In genomic region chr10:14044783-14045392, GRCm38 (mm10) we compare ENCODE assay signal across 13 mouse cellular contexts.
DNase-seq lines count a peak whose midpoint lies in the region; ATAC-seq and TF ChIP-seq lines count a peak whose summit lies in the region.
"Had no signal": no experiment of that assay in that cellular context is flagged by ENCODE, and none has a peak within 500 bp of the region (broad histone marks: within the 10 kb centered on the region; RNA-seq: fewer than 3 reads in every experiment).

No protein-coding gene starts in this region.

- no peaks in the 10 kb centered on the region for H3K27me3 ChIP-seq in midbrain, embryonic 11.5 days (ENCODE audit: control insufficient read depth, insufficient read depth, low read length)
- no peaks in the 10 kb centered on the region for H3K27me3 ChIP-seq in midbrain, embryonic 10.5 days (ENCODE audit: low read depth, poor library complexity, severe bottlenecking)
- H3K27me3 ChIP-seq: limb, embryonic 15.5 days; lung, embryonic 15.5 days had no signal

- H3K27ac ChIP-seq in midbrain, embryonic 11.5 days (ENCODE audit: low read depth, low read length): no peak overlapping the region
- no peak overlapping the region for H3K27ac ChIP-seq in midbrain, embryonic 10.5 days (replicated peaks)
- peak overlapping the region; percentile 81 for H3K27ac ChIP-seq in bone marrow, adult 2 months (ENCODE audit: control insufficient read depth, insufficient read depth, low read depth, low read length, poor library complexity)
- H3K27ac ChIP-seq: kidney, postnatal 0 days; limb, embryonic 15.5 days; lung, embryonic 15.5 days; midbrain, embryonic 12.5 days had no signal

- no peak overlapping the region for H3K9ac ChIP-seq in midbrain, embryonic 11.5 days (ENCODE audit: low read length)
- H3K9ac ChIP-seq: limb, embryonic 15.5 days; lung, embryonic 15.5 days; midbrain, embryonic 12.5 days had no signal

- no peaks in the 10 kb centered on the region for H3K36me3 ChIP-seq in midbrain, embryonic 11.5 days (ENCODE audit: control insufficient read depth, insufficient read depth, low read length)
- H3K36me3 ChIP-seq in midbrain, embryonic 10.5 days: no peaks in the 10 kb centered on the region
- H3K36me3 ChIP-seq: limb, embryonic 15.5 days; lung, embryonic 15.5 days; midbrain, embryonic 12.5 days had no signal

- no peak for TF ChIP-seq CTCF in bone marrow, adult 2 months (IDR thresholded peaks at IDR 0.05; ENCODE audit: control insufficient read depth, insufficient read depth, low read length)

- no peak for TF ChIP-seq POLR2A in bone marrow, adult 2 months (IDR thresholded peaks at IDR 0.05; ENCODE audit: borderline replicate concordance, control insufficient read depth, low read depth, low read length)

- no peak for ATAC-seq in midbrain, embryonic 11.5 days (ENCODE audit: low FRiP score)
- ATAC-seq in cerebellum, adult (ENCODE audit: insufficient number of reproducible peaks, low FRiP score, low TSS enrichment): no peak

- H3K4me3 ChIP-seq in midbrain, embryonic 11.5 days (ENCODE audit: low read depth, low read length): no peak overlapping the region
- H3K4me3 ChIP-seq in midbrain, embryonic 10.5 days: no peak overlapping the region
- H3K4me3 ChIP-seq in bone marrow, adult 2 months (replicated peaks; ENCODE audit: control insufficient read depth, low read depth, low read length): no peak overlapping the region
- H3K4me3 ChIP-seq: limb, embryonic 15.5 days; lung, embryonic 15.5 days; midbrain, embryonic 12.5 days had no signal

- H3K9me3 ChIP-seq in midbrain, embryonic 11.5 days (ENCODE audit: control insufficient read depth, low read length): no peaks in the 10 kb centered on the region
- H3K9me3 ChIP-seq in midbrain, embryonic 10.5 days (replicated peaks): no peaks in the 10 kb centered on the region
- H3K9me3 ChIP-seq: limb, embryonic 15.5 days; lung, embryonic 15.5 days; midbrain, embryonic 12.5 days had no signal

- no peak overlapping the region for H3K4me2 ChIP-seq in midbrain, embryonic 11.5 days
- H3K4me2 ChIP-seq: limb, embryonic 15.5 days; lung, embryonic 15.5 days; midbrain, embryonic 12.5 days had no signal

- peaks cover 7% of the 10 kb centered on the region for H3K4me1 ChIP-seq in midbrain, embryonic 11.5 days (ENCODE audit: control insufficient read depth, insufficient read depth, low read length)
- H3K4me1 ChIP-seq in midbrain, embryonic 10.5 days: peaks cover 51% of the 10 kb centered on the region
- peaks cover 7% of the 10 kb centered on the region for H3K4me1 ChIP-seq in bone marrow, adult 2 months (ENCODE audit: control insufficient read depth, insufficient read depth, low read length)

- WGBS in midbrain, embryonic 11.5 days: 80% methylated on average over 5 of the region's 5 CpGs
- WGBS in midbrain, embryonic 10.5 days: 84% methylated on average over 5 of the region's 5 CpGs
- WGBS in bone marrow, adult 2 months: 35% methylated on average over 5 of the region's 5 CpGs

- peak; percentile 38 to 43 for DNase-seq in adrenal gland, postnatal 36 days
- no peak for DNase-seq in adrenal gland, postnatal 25 days
- DNase-seq in midbrain, embryonic 11.5 days (ENCODE audit: low spot score, missing footprints): peak; percentile 73
- no peak for DNase-seq in midbrain, embryonic 10.5 days (ENCODE audit: low spot score)
- peak; percentile 67 to 72 for DNase-seq in natural killer cell, adult 2 months (ENCODE audit: low spot score in 2 of 2)
- DNase-seq in lung, postnatal 14 days: no peak
- DNase-seq: cerebellum, adult 18-20 months had no signal

Comparison
In these comparisons a context has a peak if more than half of its experiments do, and no peak if none do; other contexts are left out.
1. DNase-seq: peak in adrenal gland, postnatal 36 days (2 of 2), midbrain, embryonic 11.5 days (single experiment) and natural killer cell, adult 2 months (2 of 2); none in adrenal gland, postnatal 25 days (single experiment), midbrain, embryonic 10.5 days (single experiment) and lung, postnatal 14 days (single experiment).